Mouse (Mus musculus): ENCODE results near the gene Ccdc105.

The Ccdc105 gene

DNA sequence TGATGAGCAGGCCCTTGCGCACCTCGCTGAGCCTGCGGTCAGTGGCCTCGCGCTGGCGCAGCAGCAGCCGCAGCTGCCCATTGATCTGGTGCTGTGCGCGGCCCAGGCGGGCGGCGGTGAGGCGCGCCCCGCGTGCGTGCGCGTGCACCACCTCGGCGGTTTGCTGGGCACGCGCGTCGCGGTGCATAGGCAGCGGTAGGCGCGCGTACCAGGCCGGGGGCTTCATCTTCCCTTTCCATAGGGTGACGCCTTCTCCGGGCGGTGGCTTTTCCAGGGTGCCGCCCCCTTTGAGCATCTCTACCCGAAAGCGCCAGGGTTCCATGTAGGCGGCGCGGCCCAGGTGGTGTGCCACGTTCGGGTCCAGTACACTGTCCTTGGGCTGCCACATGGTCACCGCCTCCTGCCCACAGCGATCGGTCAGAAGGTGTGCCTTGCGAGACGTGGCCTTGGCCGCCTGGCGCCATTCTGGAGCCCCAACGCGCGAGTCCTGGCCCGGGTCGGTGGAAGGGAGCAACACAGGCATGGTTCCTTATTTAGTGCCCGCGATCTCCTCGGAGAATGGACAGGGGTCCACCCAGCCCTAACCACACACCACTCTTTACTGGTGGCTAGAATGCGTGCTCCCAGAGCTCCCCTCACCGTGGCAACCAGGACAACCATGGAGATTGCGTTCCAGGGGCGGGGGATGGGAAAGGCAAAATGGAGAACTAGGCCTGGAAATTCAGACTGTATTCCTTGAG is at the start of gene Ccdc105:
Gene Ccdc105, minus strand, starts transcription at position 614 of the 740 bp plus-strand sequence.
- peak; percentile 83 for DNase-seq

DNA sequence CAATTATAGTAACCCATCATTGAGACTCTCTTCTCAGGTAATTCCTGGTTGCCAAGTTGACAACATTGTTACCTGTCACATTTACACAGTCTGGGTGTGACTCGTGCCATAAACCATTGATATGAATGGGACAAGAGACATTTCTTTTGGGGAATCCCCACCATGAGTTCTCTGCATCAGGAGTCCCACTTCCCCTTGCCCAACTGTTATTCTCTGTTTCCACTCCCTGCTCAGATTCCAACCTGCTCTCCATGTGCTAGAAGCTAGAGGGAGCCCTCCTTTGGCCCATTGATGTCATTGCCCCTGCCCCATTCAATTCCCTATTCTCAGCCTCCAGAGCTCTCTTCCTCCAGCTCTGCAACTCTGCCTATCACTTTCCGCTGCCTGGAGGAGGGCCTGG is 48.6 kb upstream of the Ccdc105 start:
- no peak for DNase-seq

DNA sequence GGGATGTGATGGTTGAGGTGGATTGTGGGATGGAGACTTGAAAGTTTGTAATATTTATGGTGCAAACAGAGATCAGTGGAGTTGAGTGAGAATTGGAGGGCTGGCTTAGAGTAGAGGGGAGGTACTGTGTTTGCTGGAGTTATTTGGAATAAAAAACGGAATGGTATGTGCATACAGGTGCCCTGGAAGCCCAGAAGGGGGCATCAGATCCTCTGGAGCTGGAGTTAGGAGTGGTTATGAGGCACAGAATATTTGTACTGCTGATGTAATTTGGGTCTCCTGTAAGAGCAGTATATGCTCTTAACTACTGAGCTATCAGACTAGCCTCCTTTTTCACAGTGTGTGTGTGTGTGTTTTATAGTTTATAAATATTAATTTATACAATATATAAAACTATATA is 37.7 kb upstream of the Ccdc105 start:
- no peak for DNase-seq

DNA sequence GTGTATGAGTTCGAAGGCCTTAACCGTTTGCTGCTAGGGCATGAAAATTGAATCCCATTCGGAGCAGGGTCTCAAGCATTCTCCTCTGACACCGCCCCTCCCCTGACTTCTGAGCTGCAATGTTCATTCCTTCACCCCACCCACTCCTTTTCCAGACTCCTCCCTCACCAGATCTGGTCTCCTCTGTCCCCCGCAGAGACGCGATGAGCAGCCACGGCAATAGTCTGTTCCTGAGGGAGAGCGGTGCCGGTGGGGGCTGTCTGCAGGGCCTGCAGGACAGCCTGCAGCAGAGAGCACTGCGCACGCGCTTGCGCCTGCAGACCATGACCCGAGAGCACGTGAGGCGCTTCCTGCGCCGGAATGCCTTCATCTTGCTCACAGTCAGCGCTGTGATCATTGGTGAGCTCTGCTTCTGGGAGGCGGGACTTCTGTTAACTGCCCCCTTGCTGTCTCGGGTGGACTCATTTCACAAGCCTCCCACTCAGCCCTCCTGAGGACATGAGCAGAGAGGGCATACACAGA is 34.8 kb upstream of the Ccdc105 start:
- peak; percentile 85 for DNase-seq

DNA sequence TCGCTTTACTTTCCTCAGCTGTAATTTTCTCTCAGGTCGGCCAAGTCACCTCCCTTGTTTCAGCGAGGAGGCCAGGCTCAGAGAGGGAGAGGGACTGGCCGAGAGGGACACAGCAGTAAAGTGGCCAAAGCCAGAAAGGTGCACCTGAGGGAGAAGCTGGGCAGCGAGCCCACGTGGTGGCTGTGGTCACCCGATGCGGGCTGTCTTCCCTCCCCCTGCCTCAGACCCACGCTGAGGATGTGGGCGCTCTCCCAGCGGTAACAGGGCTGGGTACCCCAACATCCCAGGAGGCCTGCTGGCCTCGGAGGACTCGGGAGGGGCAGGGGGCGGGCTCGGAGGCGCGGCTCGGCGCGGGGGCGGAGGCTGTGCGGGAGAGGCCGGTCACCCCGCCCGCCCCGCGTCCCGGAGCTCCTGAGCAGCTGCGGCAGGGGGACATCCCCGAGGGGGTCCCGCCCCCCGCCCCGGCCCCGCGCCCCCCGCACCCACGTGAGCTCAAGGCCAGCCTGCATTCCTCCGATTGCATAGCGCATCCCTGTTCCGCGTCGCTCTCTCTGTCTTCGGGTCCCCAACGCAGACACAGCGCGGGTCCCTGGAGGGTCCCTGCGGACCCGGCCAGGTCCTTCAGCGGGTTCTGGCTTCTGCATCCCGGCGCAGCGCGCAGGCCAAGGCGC is 27.3 kb upstream of the Ccdc105 start, which contains the start of gene Slc1a6:
Gene Slc1a6, plus strand, starts transcription at position 516 of the 671 bp plus-strand sequence.
- DNase-seq, result peak; percentile 47

DNA sequence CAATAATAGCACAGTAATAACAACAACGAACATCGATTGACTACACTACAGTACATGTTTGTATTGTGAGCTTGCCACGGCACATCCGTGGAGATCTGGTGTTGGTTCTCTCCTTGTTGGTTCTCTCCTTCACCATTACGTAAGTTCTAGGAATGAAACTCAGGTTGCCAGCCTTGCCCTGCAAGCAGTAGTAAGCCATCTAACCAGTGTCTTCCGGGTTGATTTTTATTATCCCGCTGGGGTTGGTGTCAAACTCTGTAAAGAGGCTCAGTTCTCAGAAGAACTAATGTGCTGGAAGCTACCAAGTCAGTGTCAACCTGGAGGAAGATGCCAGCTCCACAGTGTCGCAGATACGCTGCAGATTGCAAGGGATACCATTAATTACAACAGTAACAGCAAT is 26.7 kb upstream of the Ccdc105 start:
- no peak for DNase-seq

DNA sequence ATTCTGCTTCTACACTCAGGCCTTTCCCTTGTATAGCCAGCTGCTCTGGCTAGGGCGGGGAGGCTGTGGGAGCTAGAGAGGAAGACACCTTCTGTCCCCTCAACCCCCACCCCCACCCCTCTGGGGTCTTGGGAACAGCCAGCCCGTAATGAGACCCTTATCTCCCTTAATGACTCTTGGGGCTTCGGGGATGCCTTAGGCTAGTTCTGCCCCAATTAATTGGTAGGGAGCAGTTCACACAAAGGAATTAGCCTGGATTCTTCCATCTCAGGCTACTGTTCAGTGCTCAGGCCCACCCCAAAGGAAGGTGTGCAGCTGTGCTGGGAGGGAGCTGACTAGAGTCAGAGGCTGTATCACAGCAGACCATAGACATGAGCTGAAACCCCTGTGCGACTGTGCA is 23.0 kb upstream of the Ccdc105 start:
- no peak for DNase-seq

DNA sequence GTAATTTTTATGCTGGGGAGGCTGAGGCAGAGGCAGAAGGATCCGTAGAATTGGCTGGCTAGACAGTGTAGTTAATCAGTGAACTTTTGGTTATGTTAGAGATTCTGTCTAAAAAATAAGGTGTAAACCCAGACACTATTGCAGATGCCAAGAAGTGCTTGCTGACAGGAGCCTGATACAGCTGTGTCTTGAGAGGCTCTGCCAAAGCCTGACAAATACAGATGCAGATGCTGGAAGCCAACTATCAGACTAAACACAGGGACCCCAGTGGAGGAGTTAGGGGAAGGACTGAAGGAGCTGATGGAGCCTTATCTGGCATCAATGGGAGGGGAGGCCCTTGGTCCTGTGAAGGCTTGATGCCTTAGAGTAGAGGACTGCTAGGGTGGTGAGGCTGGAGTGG is 12.7 kb upstream of the Ccdc105 start:
- no peak for DNase-seq

DNA sequence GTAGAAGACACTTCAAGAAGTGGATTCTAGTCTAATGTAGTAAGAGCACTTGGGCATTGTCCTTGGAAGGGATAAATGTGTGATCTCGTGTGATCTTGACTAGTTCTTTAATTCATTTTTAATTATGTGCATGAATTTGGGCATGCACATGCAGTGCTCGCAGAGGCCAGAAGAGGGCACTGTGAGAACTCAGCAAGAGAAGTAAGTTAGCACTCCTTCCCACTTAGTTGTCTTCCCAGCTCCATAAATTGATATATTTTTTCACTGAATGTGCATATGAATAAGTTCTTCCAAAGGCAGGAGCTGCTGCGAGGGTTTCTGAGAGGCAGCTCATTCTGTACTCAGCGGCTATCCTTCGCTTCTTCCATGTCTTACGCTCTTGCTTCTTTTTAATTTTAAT is 3.2 kb upstream of the Ccdc105 start:
- peak; percentile 84 for DNase-seq

DNA sequence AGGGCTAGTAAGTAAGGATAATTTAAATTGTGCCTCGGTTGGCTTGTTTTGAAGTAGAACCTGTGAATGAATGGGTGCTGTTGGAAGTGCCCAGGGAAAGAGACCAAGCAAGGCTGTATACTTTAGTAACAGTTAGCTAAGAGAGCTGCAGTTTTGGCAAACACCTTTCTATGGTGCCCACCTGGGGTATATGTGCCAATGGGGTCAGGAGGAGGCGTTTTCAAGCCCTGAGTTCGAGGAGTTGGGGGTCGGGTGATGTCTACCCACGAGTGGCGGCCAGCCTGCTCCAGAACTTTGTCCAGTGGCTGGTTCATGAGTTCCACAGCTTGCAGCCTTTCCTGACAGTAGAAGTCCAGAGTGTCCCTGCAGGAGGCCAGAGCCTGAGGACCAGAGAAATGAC is 3.9 kb downstream of the Ccdc105 start:
- no peak for DNase-seq

DNA sequence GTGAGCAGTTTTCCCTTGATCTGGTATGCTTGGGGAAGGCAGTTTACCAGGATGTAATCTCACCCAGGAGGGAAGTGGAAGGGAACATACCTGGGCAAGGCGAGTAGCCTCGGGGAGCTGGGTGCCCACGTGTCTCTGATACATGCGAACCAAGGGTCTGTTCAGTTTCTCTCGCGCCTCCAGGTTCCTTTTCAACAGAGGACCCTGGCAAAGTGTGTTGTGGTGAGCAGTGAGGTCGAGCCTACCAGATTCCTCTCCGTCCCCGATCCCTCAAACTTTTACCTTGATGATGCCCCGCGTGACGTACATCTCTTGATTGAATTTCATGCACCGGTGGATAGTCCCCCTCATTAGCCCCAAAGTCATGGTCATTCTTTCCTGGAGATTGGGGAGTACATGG is 4.7 kb downstream of the Ccdc105 start:
- no peak for DNase-seq

DNA sequence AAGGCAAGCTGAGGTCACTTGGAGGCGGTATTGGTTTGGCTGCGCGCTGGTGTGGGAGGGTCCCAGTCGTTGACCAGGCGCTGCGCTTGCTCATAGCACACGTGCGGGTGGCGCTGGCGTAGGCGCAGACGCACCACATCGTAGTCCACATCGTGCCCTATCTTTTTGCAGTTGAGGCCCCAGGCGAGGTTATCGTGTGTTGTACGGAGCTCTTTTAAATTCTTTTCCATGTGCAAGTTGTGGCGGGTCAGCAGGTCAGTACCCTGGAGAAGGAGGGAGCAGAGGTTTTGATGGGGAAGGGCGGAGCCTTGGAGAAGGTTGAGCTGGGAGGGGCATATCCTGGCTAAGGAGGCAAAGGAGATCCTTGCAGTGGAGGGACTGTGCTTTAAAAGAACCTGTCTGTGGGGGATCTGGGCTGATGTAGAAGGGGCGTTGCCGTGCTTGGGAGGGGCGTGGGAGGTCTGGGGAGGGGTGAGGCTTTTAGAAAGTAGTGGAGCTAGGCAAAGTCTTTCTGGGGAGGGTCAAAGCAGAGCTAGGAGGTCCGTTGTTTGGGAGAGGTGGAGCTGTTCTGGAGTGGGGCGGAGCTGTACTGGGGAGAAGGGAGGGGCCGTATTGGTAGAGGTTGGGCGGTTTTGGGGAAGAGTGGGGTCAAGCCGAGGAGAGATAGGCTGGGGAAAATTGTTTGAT is 5.7 kb downstream of the Ccdc105 start:
- peak; percentile 38 for DNase-seq

DNA sequence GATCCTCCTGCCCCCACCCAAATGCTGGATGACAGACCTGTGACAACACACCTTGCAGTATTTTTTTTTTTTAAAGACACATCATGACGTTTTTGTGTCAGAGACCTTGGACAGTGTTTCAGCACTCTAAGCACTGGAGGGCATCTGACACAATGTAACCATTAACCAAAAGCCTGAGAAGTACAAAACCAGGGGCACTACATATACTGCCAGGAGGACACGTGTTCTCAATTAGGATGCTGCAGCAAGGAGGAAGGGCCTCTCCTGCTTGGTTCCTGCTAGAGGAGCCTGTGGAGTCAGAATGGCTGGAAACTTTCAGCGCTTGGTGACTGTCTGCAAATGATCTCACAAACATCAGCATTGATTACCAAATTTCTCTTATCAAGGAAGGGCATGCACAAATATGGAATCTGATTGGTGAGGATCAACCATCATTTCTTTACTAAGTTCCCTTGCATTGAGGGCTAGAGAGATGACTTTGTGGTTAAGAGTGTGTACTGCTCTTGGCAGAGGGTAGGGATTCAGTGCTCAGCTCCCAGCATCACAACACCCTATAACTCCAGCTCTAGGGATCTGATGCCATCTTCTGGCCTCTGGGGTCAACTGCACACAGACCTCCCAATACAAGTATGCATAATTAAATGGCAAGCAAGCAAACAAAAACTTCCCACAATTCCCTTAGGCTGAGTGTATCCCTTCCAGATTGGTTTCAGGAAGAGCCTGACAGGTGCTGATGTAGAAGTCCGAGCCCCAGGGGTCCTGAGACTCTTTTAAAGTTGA is 7.2 kb downstream of the Ccdc105 start:
- no peak for DNase-seq

DNA sequence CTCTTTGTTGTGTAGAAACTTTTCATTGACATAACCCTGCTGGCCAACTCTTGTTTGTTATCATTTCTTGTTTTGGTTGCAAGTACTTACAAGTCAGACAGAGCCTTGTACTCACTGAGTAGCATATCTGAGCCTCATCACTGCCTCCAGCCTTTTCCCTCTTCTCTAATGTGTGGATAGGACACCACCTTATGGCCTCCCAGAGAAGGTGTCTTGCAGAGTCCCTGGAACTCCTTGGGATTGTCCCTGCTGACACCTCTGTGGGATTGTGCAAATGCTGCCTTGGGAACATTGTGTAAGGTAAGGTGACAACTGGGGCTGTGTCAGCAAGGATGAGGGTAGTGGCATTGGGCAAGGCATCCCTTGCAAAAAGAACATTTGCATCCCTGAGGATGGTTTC is 9.1 kb downstream of the Ccdc105 start:
- DNase-seq, result no peak

DNA sequence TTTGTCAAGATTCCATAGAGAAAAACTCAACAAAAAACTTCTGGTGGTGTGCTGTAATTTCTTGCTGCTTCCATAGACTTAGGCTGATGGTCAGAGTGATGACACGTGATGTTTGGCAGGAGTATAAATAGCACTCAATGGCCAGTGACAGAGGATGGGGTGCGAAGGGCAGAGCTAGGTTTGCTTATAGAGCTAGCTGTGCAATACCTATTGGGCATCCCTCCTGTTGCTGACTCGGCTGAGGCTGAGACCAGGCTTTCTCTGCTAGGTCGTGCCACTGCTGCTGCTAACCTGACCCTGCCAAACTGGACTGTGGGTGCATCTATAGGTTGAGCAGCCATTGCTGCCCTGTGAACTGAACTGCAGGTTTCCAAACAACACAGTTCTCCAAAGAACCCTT is 13.0 kb downstream of the Ccdc105 start:
- no peak for DNase-seq

DNA sequence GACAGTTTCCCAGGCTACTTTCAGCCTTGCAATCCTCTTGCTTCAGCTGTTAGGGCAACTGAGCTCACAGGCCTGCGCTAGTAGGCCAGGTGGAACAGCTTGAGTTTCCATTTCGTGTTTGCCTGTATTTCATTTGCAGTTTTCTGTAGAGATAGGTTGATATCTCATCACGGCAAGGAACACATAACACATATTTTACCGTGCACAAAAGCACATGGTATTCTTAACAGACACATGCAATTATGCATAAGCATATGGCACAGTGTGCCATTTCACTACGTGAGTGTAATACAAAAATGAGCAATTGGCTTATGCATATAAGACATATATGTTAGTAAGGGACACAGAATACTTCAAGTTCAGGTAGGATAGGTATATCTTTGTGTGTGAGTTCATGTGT is 25.0 kb downstream of the Ccdc105 start:
- no peak for DNase-seq

DNA sequence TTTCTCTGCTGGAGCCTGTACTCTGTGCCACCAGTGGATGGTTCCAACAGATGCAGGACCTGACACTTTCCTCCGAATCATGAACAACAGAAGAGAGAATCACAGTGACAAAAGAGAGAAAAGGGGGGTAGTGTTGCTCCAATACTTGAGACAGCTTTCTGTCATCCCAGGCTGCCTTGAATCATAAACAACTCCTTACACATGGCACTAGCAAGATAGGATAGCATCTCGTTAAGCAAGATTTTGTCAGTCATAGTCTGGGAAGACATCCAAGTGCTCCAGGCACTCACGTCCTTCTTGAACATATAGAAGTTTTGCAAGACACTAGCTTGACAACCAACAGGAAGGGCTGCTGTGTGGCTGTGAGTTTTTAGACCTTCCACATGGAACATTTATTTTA is 25.8 kb downstream of the Ccdc105 start:
- no peak for DNase-seq

DNA sequence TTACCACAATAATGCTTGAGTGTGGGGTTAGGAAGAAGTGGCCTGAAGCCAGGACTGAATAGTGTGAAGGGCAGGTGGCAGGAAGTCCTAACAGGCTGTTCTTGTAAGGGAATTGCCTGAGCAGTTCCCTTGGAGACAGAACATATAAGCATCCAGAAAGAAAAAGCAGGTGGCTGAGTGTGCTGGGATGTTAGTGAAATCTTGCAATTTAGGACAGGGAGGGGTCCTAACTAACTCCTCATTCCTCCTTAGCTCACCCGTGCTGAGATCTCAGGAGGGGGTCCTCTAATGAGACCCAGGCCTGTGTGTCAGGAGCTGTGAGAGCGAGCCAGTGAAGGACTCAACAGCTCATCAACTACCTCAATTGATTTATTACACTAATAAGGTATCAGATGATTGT is 29.4 kb downstream of the Ccdc105 start:
- no peak for DNase-seq

DNA sequence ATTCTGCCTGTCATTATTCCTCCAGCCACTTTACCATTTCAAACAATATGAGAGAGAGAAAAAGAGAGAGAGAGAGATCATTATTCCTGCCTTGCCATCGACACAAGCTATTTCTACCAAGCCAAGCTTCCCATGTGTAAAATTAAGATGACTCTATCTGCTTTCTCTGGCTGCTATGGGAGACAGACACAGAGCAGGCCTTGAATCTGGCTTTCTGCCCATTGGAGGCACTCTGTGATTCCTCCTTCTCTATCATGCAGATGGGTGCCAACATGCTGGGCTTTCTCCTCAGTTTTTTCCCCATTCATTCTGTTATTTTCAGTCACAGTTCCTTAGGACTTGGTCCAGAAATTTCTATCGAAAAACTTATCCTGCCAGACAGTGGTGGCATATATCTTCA is 30.2 kb downstream of the Ccdc105 start:
- peak; percentile 37 for DNase-seq

DNA sequence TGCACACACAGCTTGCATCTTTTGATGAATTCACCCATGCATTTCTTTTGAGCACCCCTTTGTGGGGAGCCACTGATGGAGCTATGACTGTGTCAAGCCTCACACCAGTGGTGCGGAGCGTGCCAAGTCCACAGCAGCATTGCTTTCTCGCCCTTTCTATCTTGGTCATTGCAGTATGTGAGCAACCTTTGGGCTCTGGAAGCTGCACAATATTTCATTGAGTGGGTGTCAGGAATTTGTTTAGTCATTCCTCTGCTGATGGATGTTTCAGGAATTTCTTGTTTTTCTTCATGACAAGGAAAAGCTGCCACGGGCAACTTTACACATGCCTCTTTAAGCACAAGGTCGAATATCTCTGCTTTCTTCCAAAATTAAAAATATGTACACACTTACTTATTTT is 30.8 kb downstream of the Ccdc105 start:
- DNase-seq, result no peak

DNA sequence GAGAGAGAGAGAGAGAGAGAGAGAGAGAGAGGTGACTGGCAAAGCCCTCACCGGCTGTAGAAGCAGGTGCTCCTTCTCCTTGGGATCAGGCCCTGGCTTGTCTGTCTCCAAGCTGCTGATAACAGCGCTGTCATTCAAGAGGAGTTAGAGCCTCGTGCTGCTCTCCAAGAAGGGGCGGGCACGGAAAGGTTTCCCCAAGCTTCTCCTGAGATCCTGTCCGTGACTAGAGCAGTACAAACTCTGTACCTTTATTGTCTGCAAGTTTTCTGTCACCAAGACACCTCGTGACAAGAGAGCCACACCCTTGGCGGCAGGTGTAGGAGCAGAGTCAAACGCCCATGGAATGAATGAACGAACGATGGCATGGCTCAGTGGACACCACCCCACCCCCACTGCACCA is 34.8 kb downstream of the Ccdc105 start, which contains the start of gene Casp14:
Gene Casp14, minus strand, starts transcription at position 239 of the 400 bp plus-strand sequence.
- DNase-seq, result no peak

DNA sequence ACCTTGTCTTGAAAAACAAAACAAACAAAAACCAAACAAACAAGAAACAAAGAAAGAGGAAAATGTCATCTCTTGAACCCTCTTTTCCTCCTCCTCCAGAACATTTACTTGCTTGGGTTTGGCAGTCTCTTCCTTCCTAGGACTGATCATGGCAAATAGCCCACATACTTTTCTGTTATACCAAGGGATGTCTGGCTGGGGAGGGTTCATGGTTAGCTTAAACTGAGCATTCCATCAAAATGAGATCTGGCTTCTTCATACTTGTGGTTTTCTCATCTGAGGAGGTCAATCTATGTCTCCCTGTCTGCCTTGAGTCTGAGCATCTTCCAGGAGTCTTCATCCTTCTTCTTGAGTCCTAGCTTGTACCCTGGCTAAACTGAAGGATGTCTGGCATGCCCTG is 36.6 kb downstream of the Ccdc105 start:
- no peak for DNase-seq

DNA sequence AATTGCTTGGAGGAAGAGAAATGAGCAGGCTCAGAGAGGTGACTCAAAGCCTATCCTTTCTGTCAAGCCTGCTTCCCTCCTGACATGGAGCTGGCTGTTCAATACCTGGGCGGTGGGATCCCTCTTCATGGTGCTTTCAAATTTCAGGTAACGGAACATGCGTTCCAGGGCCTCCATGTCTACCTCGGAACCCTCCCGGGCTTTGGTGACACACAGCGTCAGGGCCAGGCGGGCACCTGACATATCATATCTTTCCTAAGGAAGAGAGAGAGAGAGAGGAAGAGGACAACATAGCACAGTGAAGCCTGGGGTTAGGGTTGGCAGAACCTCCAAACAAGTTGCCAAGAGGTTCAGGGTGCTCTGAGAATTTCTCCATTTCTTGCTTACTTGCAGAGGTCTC is 37.7 kb downstream of the Ccdc105 start:
- DNase-seq, result no peak

All from right cerebral cortex, postnatal 14 days (tissue).